Mouse (Mus musculus) bone marrow, adult 2 months (tissue): ENCODE data around the gene Snx1.

Experiments used
- CTCF ChIP-seq: fragments of 200-500 bp; IDR thresholded peaks from 2 replicates; pipeline ENCODE4 v1.5.1; 2011; ENCODE audit warnings: low read length, control low read depth; ENCODE audit not compliant: control insufficient read depth, insufficient read depth
- POLR2A ChIP-seq: fragments of 200-500 bp; IDR thresholded peaks from 2 replicates; pipeline ENCODE4 v1.6.1; 2011; ENCODE audit warnings: low read depth, mild to moderate bottlenecking, control low read depth, low read length, borderline replicate concordance; ENCODE audit not compliant: control insufficient read depth

- TF ChIP-seq POLR2A (no peak), CTCF (no peak)
Observed at GRCm38 (mm10) chr9:66110611-66111379, 15.6 kb downstream of the Snx1 start.
